Mouse (Mus musculus): ENCODE measurements at regions not wholly inside any gene's neighbourhood (a gene's known extent, or its start where the extent isn't known, plus 50 kb on each side); places are given as distances from the start of the nearest gene placed in this dataset.

GRCm38 (mm10) chr12:12549649-12550048 lies 287.7 kb downstream of the Fam49a start:
- Histone ChIP-seq H3K4me1 (ENCODE audit: control insufficient read depth, insufficient read depth, low read length) (no peaks in the 10 kb centered on the region), H3K4me3 (ENCODE audit: low read depth, low read length) (no peak overlapping the region), H3K27me3 (ENCODE audit: control insufficient read depth, insufficient read depth, low read length) (no peaks in the 10 kb centered on the region), H3K9me3 (ENCODE audit: control insufficient read depth, low read depth, low read length) (no peaks in the 10 kb centered on the region), H3K27ac (ENCODE audit: low read length) (no peak overlapping the region), H3K36me3 (ENCODE audit: control insufficient read depth, insufficient read depth, low read length) (no peaks in the 10 kb centered on the region), H3K9ac (replicated peaks; ENCODE audit: low read depth, low read length) (no peak overlapping the region), H3K4me2 (replicated peaks; ENCODE audit: low read depth, low read length) (no peak overlapping the region)
- 84% methylated on average over 3 of the region's 3 CpGs for WGBS
- no peak for ATAC-seq (ENCODE audit: insufficient number of reproducible peaks, insufficient read depth, low FRiP score, low read depth)

- no peaks in the 10 kb centered on the region for H3K36me3 ChIP-seq (ENCODE audit: control insufficient read depth, insufficient read depth, low read length)
- H3K9ac ChIP-seq (replicated peaks; ENCODE audit: low read depth, low read length): no peak overlapping the region
- WGBS: 25% methylated on average over 2 of the region's 2 CpGs
- H3K9me3 ChIP-seq (ENCODE audit: control insufficient read depth, low read depth, low read length): no peaks in the 10 kb centered on the region
- no peaks in the 10 kb centered on the region for H3K4me1 ChIP-seq (ENCODE audit: control insufficient read depth, insufficient read depth, low read length)
- no peak for ATAC-seq (ENCODE audit: insufficient number of reproducible peaks, insufficient read depth, low FRiP score, low read depth)
- H3K4me3 ChIP-seq (ENCODE audit: low read depth, low read length): no peak overlapping the region
- no peaks in the 10 kb centered on the region for H3K27me3 ChIP-seq (ENCODE audit: control insufficient read depth, insufficient read depth, low read length)
- H3K27ac ChIP-seq (ENCODE audit: low read length): no peak overlapping the region
- H3K4me2 ChIP-seq (replicated peaks; ENCODE audit: low read depth, low read length): no peak overlapping the region
These were observed 286.7 kb downstream of the Fam49a start for GRCm38 (mm10) chr12:12548688-12549087.

GRCm38 (mm10) chr12:12547477-12547876 lies 285.5 kb downstream of the Fam49a start:
- no peak overlapping the region for H3K9ac ChIP-seq (replicated peaks; ENCODE audit: low read depth, low read length)
- no peak overlapping the region for H3K4me2 ChIP-seq (replicated peaks; ENCODE audit: low read depth, low read length)
- H3K27me3 ChIP-seq (ENCODE audit: control insufficient read depth, insufficient read depth, low read length): no peaks in the 10 kb centered on the region
- no peak overlapping the region for H3K4me3 ChIP-seq (ENCODE audit: low read depth, low read length)
- no peak for ATAC-seq (ENCODE audit: insufficient number of reproducible peaks, insufficient read depth, low FRiP score, low read depth)
- H3K27ac ChIP-seq (ENCODE audit: low read length): no peak overlapping the region
- 83% methylated on average over 1 of the region's 1 CpGs for WGBS
- H3K9me3 ChIP-seq (ENCODE audit: control insufficient read depth, low read depth, low read length): no peaks in the 10 kb centered on the region
- no peaks in the 10 kb centered on the region for H3K36me3 ChIP-seq (ENCODE audit: control insufficient read depth, insufficient read depth, low read length)
- no peaks in the 10 kb centered on the region for H3K4me1 ChIP-seq (ENCODE audit: control insufficient read depth, insufficient read depth, low read length)

- Histone ChIP-seq H3K4me2 (replicated peaks; ENCODE audit: low read depth, low read length) (no peak overlapping the region), H3K4me3 (ENCODE audit: low read depth, low read length) (no peak overlapping the region), H3K36me3 (ENCODE audit: control insufficient read depth, insufficient read depth, low read length) (no peaks in the 10 kb centered on the region), H3K9me3 (ENCODE audit: control insufficient read depth, low read depth, low read length) (no peaks in the 10 kb centered on the region), H3K4me1 (ENCODE audit: control insufficient read depth, insufficient read depth, low read length) (no peaks in the 10 kb centered on the region), H3K27me3 (ENCODE audit: control insufficient read depth, insufficient read depth, low read length) (no peaks in the 10 kb centered on the region), H3K9ac (replicated peaks; ENCODE audit: low read depth, low read length) (no peak overlapping the region), H3K27ac (ENCODE audit: low read length) (no peak overlapping the region)
- 90% methylated on average over 5 of the region's 5 CpGs for WGBS
- ATAC-seq (ENCODE audit: insufficient number of reproducible peaks, insufficient read depth, low FRiP score, low read depth): no peak
These were observed 284.6 kb downstream of the Fam49a start for GRCm38 (mm10) chr12:12546372-12547031.

- Histone ChIP-seq H3K9me3 (ENCODE audit: control insufficient read depth, low read depth, low read length) (no peaks in the 10 kb centered on the region), H3K9ac (replicated peaks; ENCODE audit: low read depth, low read length) (no peak overlapping the region), H3K4me2 (replicated peaks; ENCODE audit: low read depth, low read length) (no peak overlapping the region), H3K27me3 (ENCODE audit: control insufficient read depth, insufficient read depth, low read length) (no peaks in the 10 kb centered on the region), H3K36me3 (ENCODE audit: control insufficient read depth, insufficient read depth, low read length) (no peaks in the 10 kb centered on the region), H3K27ac (ENCODE audit: low read length) (peak overlapping the region; percentile 66; the same call in 1 of the 2 replicates), H3K4me1 (ENCODE audit: control insufficient read depth, insufficient read depth, low read length) (no peaks in the 10 kb centered on the region), H3K4me3 (ENCODE audit: low read depth, low read length) (no peak overlapping the region)
- peak; percentile 88 for ATAC-seq (ENCODE audit: insufficient number of reproducible peaks, insufficient read depth, low FRiP score, low read depth)
- WGBS: 35% methylated on average over 13 of the region's 13 CpGs
These were observed 279.4 kb downstream of the Fam49a start for GRCm38 (mm10) chr12:12541076-12542070.

GRCm38 (mm10) chr12:12539291-12539690 lies 277.4 kb downstream of the Fam49a start:
- WGBS: 85% methylated on average over 3 of the region's 3 CpGs
- H3K36me3 ChIP-seq (ENCODE audit: control insufficient read depth, insufficient read depth, low read length): no peaks in the 10 kb centered on the region

GRCm38 (mm10) chr12:12534779-12535178 lies 272.8 kb downstream of the Fam49a start:
- Histone ChIP-seq H3K27me3 (ENCODE audit: control insufficient read depth, insufficient read depth, low read length) (no peaks in the 10 kb centered on the region), H3K4me1 (ENCODE audit: control insufficient read depth, insufficient read depth, low read length) (no peaks in the 10 kb centered on the region), H3K4me2 (replicated peaks; ENCODE audit: low read depth, low read length) (no peak overlapping the region), H3K27ac (ENCODE audit: low read length) (no peak overlapping the region), H3K4me3 (ENCODE audit: low read depth, low read length) (no peak overlapping the region), H3K36me3 (ENCODE audit: control insufficient read depth, insufficient read depth, low read length) (no peaks in the 10 kb centered on the region), H3K9ac (replicated peaks; ENCODE audit: low read depth, low read length) (no peak overlapping the region), H3K9me3 (ENCODE audit: control insufficient read depth, low read depth, low read length) (no peaks in the 10 kb centered on the region)
- WGBS: 11% methylated on average over 2 of the region's 2 CpGs
- ATAC-seq (ENCODE audit: insufficient number of reproducible peaks, insufficient read depth, low FRiP score, low read depth): no peak

More at GRCm38 (mm10) chr12:12539291-12539690, 277.4 kb downstream of the Fam49a start:
- no peak for ATAC-seq (ENCODE audit: insufficient number of reproducible peaks, insufficient read depth, low FRiP score, low read depth)
- Histone ChIP-seq H3K9me3 (ENCODE audit: control insufficient read depth, low read depth, low read length) (no peaks in the 10 kb centered on the region), H3K9ac (replicated peaks; ENCODE audit: low read depth, low read length) (no peak overlapping the region), H3K27me3 (ENCODE audit: control insufficient read depth, insufficient read depth, low read length) (no peaks in the 10 kb centered on the region), H3K27ac (ENCODE audit: low read length) (no peak overlapping the region), H3K4me1 (ENCODE audit: control insufficient read depth, insufficient read depth, low read length) (no peaks in the 10 kb centered on the region), H3K4me3 (ENCODE audit: low read depth, low read length) (no peak overlapping the region), H3K4me2 (replicated peaks; ENCODE audit: low read depth, low read length) (no peak overlapping the region)

GRCm38 (mm10) chr12:12530796-12531195 lies 268.9 kb downstream of the Fam49a start:
- no peak overlapping the region for H3K4me2 ChIP-seq (replicated peaks; ENCODE audit: low read depth, low read length)
- 55% methylated on average over 6 of the region's 6 CpGs for WGBS
- no peaks in the 10 kb centered on the region for H3K27me3 ChIP-seq (ENCODE audit: control insufficient read depth, insufficient read depth, low read length)
- no peaks in the 10 kb centered on the region for H3K9me3 ChIP-seq (ENCODE audit: control insufficient read depth, low read depth, low read length)
- H3K36me3 ChIP-seq (ENCODE audit: control insufficient read depth, insufficient read depth, low read length): no peaks in the 10 kb centered on the region
- H3K4me3 ChIP-seq (ENCODE audit: low read depth, low read length): no peak overlapping the region
- no peaks in the 10 kb centered on the region for H3K4me1 ChIP-seq (ENCODE audit: control insufficient read depth, insufficient read depth, low read length)
- peak; percentile 63 for ATAC-seq (ENCODE audit: insufficient number of reproducible peaks, insufficient read depth, low FRiP score, low read depth)
- no peak overlapping the region for H3K27ac ChIP-seq (ENCODE audit: low read length)
- H3K9ac ChIP-seq (replicated peaks; ENCODE audit: low read depth, low read length): no peak overlapping the region

All from stomach, embryonic 14.5 days (tissue).